Mouse (Mus musculus) olfactory bulb, adult 2 months (tissue): ENCODE data around the gene Ksr1. TPM values are rescaled to one million over a fixed set of nuclear protein-coding genes. Genes with fewer than 3 reads are reported as not detected.

ENCODE experiments used
- H3K27ac ChIP-seq: fragments of 200-500 bp; 2 replicates; pipeline ENCODE4 v1.5.1; 2012; ENCODE audit warnings: low read depth, low read length; ENCODE audit not compliant: insufficient read depth
- H3K4me1 ChIP-seq: fragments of 200-500 bp; 2 replicates; pipeline ENCODE4 v1.6.1; 2012; ENCODE audit warnings: low read length; ENCODE audit not compliant: control insufficient read depth, insufficient read depth
- H3K4me3 ChIP-seq: fragments of 200-500 bp; 2 replicates; pipeline ENCODE4 v1.5.1; 2012; ENCODE audit warnings: mild to moderate bottlenecking, low read depth, low read length, moderate library complexity; ENCODE audit not compliant: insufficient read depth
- CTCF ChIP-seq: fragments of 200-500 bp; IDR thresholded peaks from 2 replicates; pipeline ENCODE4 v1.5.1; 2012; ENCODE audit warnings: low read depth, mild to moderate bottlenecking, low read length, moderate library complexity; ENCODE audit not compliant: insufficient read depth
- POLR2A ChIP-seq: fragments of 200-500 bp; IDR thresholded peaks from 2 replicates; pipeline ENCODE4 v1.6.1; 2012; ENCODE audit warnings: mild to moderate bottlenecking, low read depth, low read length, moderate library complexity; ENCODE audit not compliant: insufficient read depth
- WGBS: fragments of 180-500 bp; shearing (Covaris S2); methylation state at CpG from one replicate; pipeline ENCODE4 v1.1.7; 2018; 5-methylcytosine and 5-hydroxymethylcytosine counted together
- polyA plus RNA-seq: library from polyadenylated mRNA; stranded (reverse); fragments of >200 nt; gene quantifications from 2 replicates; pipeline ENCODE4 v1.2.4, GENCODE M21; 2012; ENCODE audit warnings: low replicate concordance; ENCODE audit not compliant: missing spikeins, insufficient read depth, insufficient read length

Gene Ksr1
- polyA plus RNA-seq, 1 experiment: not detected

DNA sequence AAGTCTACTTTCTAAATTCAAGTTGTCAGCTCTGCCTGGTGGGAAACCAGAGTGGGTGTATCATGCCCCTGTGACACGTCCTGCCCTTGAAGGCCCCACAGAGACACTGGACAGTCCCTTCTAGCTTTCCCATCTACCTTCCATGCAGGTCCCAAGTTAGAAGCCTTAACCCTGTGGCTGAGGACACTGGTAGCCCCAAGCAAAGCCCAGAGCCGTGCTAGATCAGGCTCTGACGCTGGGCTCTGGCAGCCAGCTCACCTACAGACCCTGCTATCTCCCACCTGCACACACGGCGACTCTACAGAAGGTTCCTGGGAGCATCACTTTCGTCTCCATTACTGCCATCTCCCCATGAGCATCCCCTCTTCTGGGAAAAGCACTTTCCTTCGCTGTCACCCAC is 162.7 kb downstream of the Ksr1 start:
- TF ChIP-seq POLR2A (no peak), CTCF (no peak)
- no peak overlapping the region for H3K27ac ChIP-seq
- no peak overlapping the region; the same call in 1 of the 2 replicates for H3K4me3 ChIP-seq
- no peaks in the 10 kb centered on the region for H3K4me1 ChIP-seq
- 87% methylated on average over 7 of the region's 7 CpGs for WGBS

DNA sequence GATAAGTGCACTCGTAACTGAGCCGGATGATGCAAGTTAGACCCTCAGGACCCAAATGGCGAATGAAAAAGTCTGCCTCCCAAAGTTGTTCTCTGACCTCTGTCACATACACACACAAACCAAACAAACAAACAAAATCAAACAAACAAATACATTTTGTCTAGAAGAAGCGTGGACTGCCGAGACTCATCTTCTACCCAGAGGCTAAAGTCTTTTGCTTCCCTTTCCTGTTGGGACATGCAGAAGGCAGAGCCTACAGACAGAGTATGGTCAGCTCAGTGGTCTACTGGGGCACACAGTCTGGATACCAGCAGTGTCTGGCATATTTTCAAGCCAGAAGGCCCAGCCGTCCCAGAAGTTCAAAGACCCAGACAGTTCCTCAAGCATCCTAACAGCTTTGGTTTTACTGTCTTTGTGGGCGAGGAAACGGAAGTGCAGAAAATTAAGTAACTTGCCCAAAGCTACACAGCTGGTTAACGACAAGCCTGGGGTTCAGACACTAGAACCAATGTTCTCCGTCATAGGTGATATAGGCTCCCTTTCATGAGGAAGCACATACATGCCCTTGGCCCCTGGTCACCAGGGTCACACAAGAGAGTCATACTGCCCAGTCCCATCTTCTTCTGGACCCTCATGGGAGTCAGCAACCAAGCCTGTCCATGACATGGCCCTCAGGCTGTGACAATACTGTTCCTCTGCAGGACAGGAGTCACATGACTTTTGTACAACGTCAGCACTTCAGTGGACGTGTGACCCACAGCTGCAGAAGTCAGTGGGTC is 163.5 kb downstream of the Ksr1 start:
- TF ChIP-seq CTCF (no peak), POLR2A (no peak)
- H3K4me1 ChIP-seq: no peaks in the 10 kb centered on the region
- H3K4me3 ChIP-seq: no peak overlapping the region
- no peak overlapping the region for H3K27ac ChIP-seq
- WGBS: 85% methylated on average over 12 of the region's 12 CpGs

DNA sequence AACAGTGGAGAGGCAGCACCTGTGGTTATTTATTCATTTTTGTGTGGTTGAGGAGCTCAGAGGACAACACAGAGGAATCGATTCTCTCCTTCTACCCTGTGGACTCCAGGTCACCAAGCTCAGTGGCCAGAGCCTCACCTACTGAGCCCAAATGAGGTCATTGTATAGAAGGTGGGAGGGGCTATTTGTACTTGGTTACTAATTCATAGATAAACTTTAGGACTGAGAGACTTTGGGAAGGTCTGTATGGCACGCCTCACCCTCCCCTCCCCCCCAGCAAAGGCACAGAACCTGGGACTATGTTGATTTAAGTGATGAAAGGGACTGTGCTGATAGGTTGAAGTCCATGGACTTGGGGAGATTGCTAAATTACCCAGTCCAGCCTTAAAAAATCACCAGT is 164.2 kb downstream of the Ksr1 start:
- no peaks in the 10 kb centered on the region for H3K4me1 ChIP-seq
- TF ChIP-seq POLR2A (no peak), CTCF (no peak)
- H3K27ac ChIP-seq: no peak overlapping the region
- WGBS: 90% methylated on average over 2 of the region's 2 CpGs
- no peak overlapping the region for H3K4me3 ChIP-seq

DNA sequence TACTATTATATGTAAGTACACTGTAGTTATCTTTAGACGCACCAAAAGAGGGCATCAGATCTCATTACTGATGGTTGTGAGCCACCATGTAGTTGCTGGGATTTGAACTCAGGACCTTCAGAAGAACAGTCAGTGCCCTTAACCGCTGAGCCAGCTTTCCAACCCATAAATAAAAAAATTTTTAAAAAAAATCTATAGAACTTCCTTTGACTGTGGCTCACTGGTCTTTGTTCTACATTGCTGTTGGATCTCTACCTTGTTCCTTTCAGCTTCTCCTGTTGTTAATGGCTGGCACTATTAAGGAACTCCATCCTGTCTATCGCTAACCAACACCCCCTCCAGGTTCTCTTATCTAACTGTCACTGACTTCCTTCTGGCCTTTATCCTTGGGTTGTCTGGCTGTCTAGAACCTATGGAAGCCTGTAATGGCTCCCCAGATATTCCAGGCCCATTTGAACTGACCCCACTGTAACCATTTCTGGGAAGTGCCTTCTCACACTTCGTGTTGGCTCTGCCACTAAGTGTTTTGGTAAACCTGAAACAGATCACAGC is 166.0 kb downstream of the Ksr1 start:
- no peak overlapping the region for H3K27ac ChIP-seq
- H3K4me3 ChIP-seq: no peak overlapping the region
- TF ChIP-seq CTCF (no peak), POLR2A (no peak)
- no peaks in the 10 kb centered on the region for H3K4me1 ChIP-seq
- 86% methylated on average over 4 of the region's 4 CpGs for WGBS

DNA sequence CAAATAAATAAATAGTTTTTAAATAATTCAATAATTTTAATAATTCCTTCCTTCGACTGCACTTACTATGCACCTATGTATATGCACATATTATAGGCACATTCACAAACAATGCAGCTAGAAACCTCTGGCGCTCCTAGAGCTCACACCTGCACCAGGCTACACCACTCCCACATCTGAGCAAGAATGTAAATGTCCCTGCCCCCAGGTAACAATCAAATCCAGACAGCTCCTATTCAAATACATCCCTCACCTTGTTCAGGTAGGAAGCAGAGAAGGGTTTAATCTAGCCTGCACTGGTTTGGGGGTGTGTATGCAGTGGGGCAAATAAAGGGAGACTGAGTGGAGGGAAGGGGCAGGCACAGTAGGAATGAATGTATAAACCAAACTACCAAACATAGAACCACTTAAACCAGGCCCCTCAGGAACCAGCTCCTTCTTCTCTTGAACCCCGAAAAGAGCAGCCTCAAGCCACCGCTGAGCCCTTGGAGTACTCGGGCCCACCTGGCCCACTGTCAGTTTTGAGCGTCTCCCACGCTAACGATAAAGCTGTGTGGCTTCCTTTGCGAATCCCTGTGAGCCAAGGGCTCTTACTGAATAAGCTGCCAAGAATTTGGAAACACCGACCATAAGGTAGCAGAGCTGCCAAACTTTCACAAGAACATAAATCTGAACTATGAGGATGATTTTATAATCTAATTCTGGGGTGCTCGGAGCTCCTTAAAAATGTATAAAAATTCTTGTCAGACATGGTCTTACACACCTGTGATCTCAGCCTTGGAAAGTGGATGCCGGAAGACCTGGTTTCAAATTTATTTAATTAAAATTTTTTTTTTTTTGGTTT is 167.8 kb downstream of the Ksr1 start:
- TF ChIP-seq POLR2A (no peak), CTCF (no peak)
- no peaks in the 10 kb centered on the region; the same call in 1 of the 2 replicates for H3K4me1 ChIP-seq
- 91% methylated on average over 12 of the region's 12 CpGs for WGBS
- no peak overlapping the region for H3K4me3 ChIP-seq
- no peak overlapping the region for H3K27ac ChIP-seq

DNA sequence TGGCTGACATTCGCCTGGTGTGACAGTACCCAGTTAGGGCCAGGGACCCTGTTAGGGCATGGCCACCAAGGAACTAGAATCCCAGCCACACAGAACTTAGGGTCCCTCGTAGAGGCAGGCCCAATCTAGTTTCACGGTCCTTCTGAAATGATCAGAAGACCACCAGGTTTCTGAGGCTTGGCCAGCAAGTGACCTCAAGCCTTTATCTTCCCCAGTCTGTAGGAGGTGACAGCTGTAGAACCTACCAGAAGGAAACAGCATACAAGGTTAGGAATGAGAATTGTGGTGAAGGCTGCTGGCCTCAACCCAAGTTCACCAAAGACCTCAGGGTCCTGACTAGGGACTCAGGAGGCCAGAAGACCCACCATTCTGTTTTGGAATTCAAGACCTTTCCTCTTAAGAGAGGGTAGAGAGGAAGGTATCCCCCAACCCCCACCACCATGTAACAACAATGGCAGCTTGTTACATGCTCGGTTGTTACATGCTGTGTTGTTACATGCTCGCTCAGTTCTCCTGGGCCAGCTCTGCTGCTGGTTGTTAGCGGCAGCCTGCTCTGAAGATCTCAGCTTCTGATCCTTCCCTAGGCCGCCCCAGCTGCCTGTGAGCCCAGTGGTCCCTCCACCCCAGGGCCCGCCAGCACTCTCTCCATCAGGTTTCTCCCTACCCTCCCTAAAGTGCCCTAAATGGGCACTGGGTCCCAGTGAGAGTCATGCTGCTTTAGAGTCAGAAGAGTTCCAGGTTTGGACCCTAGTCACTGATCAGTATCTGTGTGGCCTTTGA is 169.3 kb downstream of the Ksr1 start:
- H3K4me3 ChIP-seq: no peak overlapping the region
- WGBS: 87% methylated on average over 8 of the region's 8 CpGs
- peaks cover 2% of the 10 kb centered on the region; the same call in 1 of the 2 replicates for H3K4me1 ChIP-seq
- no peak overlapping the region for H3K27ac ChIP-seq
- no peak for TF ChIP-seq CTCF

DNA sequence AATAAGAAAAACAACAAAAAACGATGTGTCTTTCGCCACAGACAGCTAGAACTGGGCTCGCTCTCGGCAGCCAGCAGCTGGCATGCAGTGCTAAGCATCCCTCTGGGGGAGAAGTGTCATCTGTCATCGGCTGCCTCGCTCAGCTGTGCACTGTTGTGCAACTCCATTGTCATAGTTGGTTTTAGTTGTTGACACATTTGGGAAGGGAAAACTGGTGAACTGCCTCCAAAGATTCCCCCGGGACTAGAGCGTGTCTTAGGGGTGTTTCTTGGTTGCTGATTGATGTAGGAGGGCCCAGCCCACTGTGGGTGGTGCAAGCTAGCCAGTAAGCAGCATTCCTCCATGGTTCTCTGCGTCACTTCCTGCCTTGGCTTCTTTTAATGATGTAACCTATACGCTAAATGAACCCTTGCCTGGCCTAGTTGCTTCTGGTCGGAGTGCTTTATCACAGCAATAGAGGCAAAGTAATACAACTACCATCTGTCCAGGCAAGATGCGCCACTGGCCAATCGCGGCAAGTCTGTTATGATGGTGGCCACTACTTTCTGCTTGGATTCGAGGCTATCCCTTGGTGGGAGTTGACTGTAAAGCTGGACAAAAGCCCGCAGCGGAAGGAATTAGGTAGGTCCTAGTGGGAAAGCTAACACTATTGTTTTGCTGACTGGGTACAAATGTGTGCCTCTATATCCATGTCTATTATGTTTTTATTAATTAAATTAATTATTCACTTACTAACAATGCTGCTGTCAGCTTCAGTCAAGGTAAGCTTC is 172.6 kb downstream of the Ksr1 start:
- H3K4me3 ChIP-seq: no peak overlapping the region
- WGBS: 64% methylated on average over 17 of the region's 17 CpGs
- no peak overlapping the region for H3K27ac ChIP-seq
- peaks cover 2% of the 10 kb centered on the region; the same call in 1 of the 2 replicates for H3K4me1 ChIP-seq
- no peak for TF ChIP-seq CTCF

DNA sequence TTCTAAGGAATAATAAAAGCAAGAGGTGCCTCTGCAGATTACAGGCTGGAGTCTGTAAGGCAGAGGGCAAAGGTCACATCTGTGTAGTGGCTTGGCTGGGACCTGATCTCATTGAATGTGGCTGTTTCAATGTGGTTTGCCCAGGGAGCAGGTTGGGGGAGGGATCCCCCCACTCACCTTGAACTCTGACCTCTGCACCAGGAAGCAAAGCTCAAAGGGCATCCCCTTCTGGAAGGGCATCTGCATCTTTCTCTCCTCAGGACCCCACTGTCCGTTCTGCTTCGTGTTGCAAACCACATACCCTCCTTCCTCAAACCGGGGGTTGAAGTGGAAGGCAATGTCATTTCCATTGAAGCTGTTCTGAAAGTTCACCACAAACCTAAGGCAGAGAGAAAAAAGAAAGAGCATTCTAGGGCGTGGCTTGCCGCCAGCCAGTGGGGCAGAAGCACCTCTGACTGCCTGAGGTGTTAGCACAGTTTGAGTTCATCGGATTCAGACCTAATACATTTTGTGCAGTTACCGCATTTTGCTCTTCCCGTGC is 173.3 kb downstream of the Ksr1 start:
- TF ChIP-seq CTCF: no peak
- no peak for TF ChIP-seq POLR2A
- H3K4me1 ChIP-seq: peaks cover 2% of the 10 kb centered on the region; the same call in 1 of the 2 replicates
- no peak overlapping the region for H3K4me3 ChIP-seq
- H3K27ac ChIP-seq: no peak overlapping the region
- WGBS: 66% methylated on average over 8 of the region's 8 CpGs
